Mouse (Mus musculus): ENCODE measurements around the gene Chid1. TPM values are rescaled to one million over a fixed set of nuclear protein-coding genes. Genes with fewer than 3 reads are reported as not detected.
"Not testable (repeated sequence)": the region's sequence is repeated elsewhere in the genome, so short reads cannot be mapped to it uniquely, and the experiment has no call there.

Chid1 gene
- total RNA-seq, 1 experiment from 2014 or later = 25.4 TPM

GRCm38 (mm10) chr7:141447110-141447991, 92.3 kb downstream of the Chid1 start, which contains the start of gene Rplp2:
TSS of gene Rplp2 (plus strand) at chr7:141447370.
- peak; percentile 82 for ATAC-seq (replicated peaks; ENCODE audit: low read depth, poor library complexity, severe bottlenecking)

GRCm38 (mm10) chr7:141446374-141446773, 93.3 kb downstream of the Chid1 start:
- ATAC-seq (replicated peaks; ENCODE audit: low read depth, poor library complexity, severe bottlenecking) = not testable (repeated sequence)

GRCm38 (mm10) chr7:141443828-141444237, 95.8 kb downstream of the Chid1 start, which contains the start of gene Pidd1:
TSS of gene Pidd1 (minus strand) at chr7:141444025.
- peak; percentile 48 for ATAC-seq (replicated peaks; ENCODE audit: low read depth, poor library complexity, severe bottlenecking)

Other genes with a start within 250 kb of the Chid1 start
- gene Drd4, start 247.9 kb downstream of the Chid1 start, total RNA-seq (2017) = not detected in 2 replicates
- gene Deaf1, start 212.2 kb downstream of the Chid1 start, total RNA-seq (2017) = 18.7 and 29.1 TPM in 2 replicates
- 7.4 and 9.0 TPM in 2 replicates for gene Tmem80, start 212.1 kb downstream of the Chid1 start, total RNA-seq (2017)
- gene Eps8l2, start 201.0 kb downstream of the Chid1 start, total RNA-seq (2017) = 1.1 TPM in 1 of 2 replicates, not detected in the other
- 295 and 302 TPM in 2 replicates for gene Taldo1, start 147.7 kb downstream of the Chid1 start, total RNA-seq (2017)
- 11.4 and 12.7 TPM in 2 replicates for gene Gatd1, start 125.7 kb downstream of the Chid1 start, total RNA-seq (2017)
- gene Cend1, start 110.4 kb downstream of the Chid1 start, total RNA-seq (2017) = not detected in 2 replicates
- 4.9 and 11.1 TPM in 2 replicates for gene Slc25a22, start 102.0 kb downstream of the Chid1 start, total RNA-seq (2017)
- 8.3 and 14.3 TPM in 2 replicates for gene Pidd1, start 95.8 kb downstream of the Chid1 start, total RNA-seq (2017)
- 2,332 and 2,799 TPM in 2 replicates for gene Rplp2, start 92.5 kb downstream of the Chid1 start, total RNA-seq (2017)
- gene Pnpla2, start 84.7 kb downstream of the Chid1 start, total RNA-seq (2017) = 13.9 and 14.4 TPM in 2 replicates
- gene Cracr2b, start 78.8 kb downstream of the Chid1 start, total RNA-seq (2017) = 0.39 TPM in 1 of 2 replicates, not detected in the other
- gene Cd151, start 72.5 kb downstream of the Chid1 start, total RNA-seq (2017) = 31.4 and 32.9 TPM in 2 replicates
- 44.5 and 47.0 TPM in 2 replicates for gene Polr2l, start 64.7 kb downstream of the Chid1 start, total RNA-seq (2017)
- 50.3 and 53.3 TPM in 2 replicates for gene Tspan4, start 64.6 kb downstream of the Chid1 start, total RNA-seq (2017)
- gene Ap2a2, start 22.3 kb upstream of the Chid1 start, total RNA-seq (2017) = 26.6 and 27.8 TPM in 2 replicates
- 0.18 TPM in 1 of 2 replicates, not detected in the other for gene Muc6, start 115.5 kb upstream of the Chid1 start, total RNA-seq (2017)
- not detected in 2 replicates for gene Muc2, start 150.5 kb upstream of the Chid1 start, total RNA-seq (2017)
- not detected in 2 replicates for gene Muc5ac, start 249.1 kb upstream of the Chid1 start, total RNA-seq (2017)

All from common myeloid progenitor, adult 5-6 weeks (primary cell).